Mouse (Mus musculus): ENCODE results near the gene Cmc2. TPM values are rescaled to one million over a fixed set of nuclear protein-coding genes. Genes with fewer than 3 reads are reported as not detected.

Cmc2 gene
- polyA plus RNA-seq, 1 experiment, result 76.1 TPM

GRCm38 (mm10) chr8:116873586-116873985, 47.7 kb downstream of the Cmc2 start:
- TF ChIP-seq GATA1 (IDR thresholded peaks at IDR 0.05; ENCODE audit: low read length), result no peak

GRCm38 (mm10) chr8:116872761-116873342, 48.4 kb downstream of the Cmc2 start:
- no peak for TF ChIP-seq GATA1 (IDR thresholded peaks at IDR 0.05; ENCODE audit: low read length)

GRCm38 (mm10) chr8:116868699-116869098, 52.6 kb downstream of the Cmc2 start:
- TF ChIP-seq GATA1 (IDR thresholded peaks at IDR 0.05; ENCODE audit: low read length), result no peak

GRCm38 (mm10) chr8:116867321-116867720, 53.9 kb downstream of the Cmc2 start:
- no peak for TF ChIP-seq GATA1 (IDR thresholded peaks at IDR 0.05; ENCODE audit: low read length)

GRCm38 (mm10) chr8:116866118-116866903, 54.9 kb downstream of the Cmc2 start:
- TF ChIP-seq GATA1 (IDR thresholded peaks at IDR 0.05; ENCODE audit: low read length), result no peak

- no peak for TF ChIP-seq GATA1 (IDR thresholded peaks at IDR 0.05; ENCODE audit: low read length)
Observed at GRCm38 (mm10) chr8:116864514-116864913, 56.7 kb downstream of the Cmc2 start.

- TF ChIP-seq GATA1 (IDR thresholded peaks at IDR 0.05; ENCODE audit: low read length), result no peak
Observed at GRCm38 (mm10) chr8:116864022-116864387, 57.2 kb downstream of the Cmc2 start.

GRCm38 (mm10) chr8:116863357-116864021, 57.8 kb downstream of the Cmc2 start:
- no peak for TF ChIP-seq GATA1 (IDR thresholded peaks at IDR 0.05; ENCODE audit: low read length)

- TF ChIP-seq GATA1 (IDR thresholded peaks at IDR 0.05; ENCODE audit: low read length), result no peak
Observed at GRCm38 (mm10) chr8:116862191-116862590, 59.1 kb downstream of the Cmc2 start.

GRCm38 (mm10) chr8:116852042-116852441, 69.2 kb downstream of the Cmc2 start:
- TF ChIP-seq GATA1 (IDR thresholded peaks at IDR 0.05; ENCODE audit: low read length), result no peak

- no peak for TF ChIP-seq GATA1 (IDR thresholded peaks at IDR 0.05; ENCODE audit: low read length)
Observed at GRCm38 (mm10) chr8:116848042-116848441, 73.2 kb downstream of the Cmc2 start.

GRCm38 (mm10) chr8:116842678-116843077, 78.6 kb downstream of the Cmc2 start:
- TF ChIP-seq GATA1 (IDR thresholded peaks at IDR 0.05; ENCODE audit: low read length), result no peak

Other genes with a start within 250 kb of the Cmc2 start
- not detected in 2 replicates for gene Cdyl2, start 188.5 kb downstream of the Cmc2 start, polyA plus RNA-seq (2012)
- 5.9 and 18.9 TPM in 2 replicates for gene Cenpn, start 275 bp upstream of the Cmc2 start, polyA plus RNA-seq (2012)
- 8.9 and 10.4 TPM in 2 replicates for gene Atmin, start 21.9 kb upstream of the Cmc2 start, polyA plus RNA-seq (2012)
- gene 1700030J22Rik, start 57.5 kb upstream of the Cmc2 start, polyA plus RNA-seq (2012), result 0.69 and 1.0 TPM in 2 replicates
- gene Gcsh, start 72.1 kb upstream of the Cmc2 start, polyA plus RNA-seq (2012), result 15.9 and 18.7 TPM in 2 replicates
- not detected in 2 replicates for gene Pkd1l2, start 161.0 kb upstream of the Cmc2 start, polyA plus RNA-seq (2012)
- not detected in 2 replicates for gene Bco1, start 174.4 kb upstream of the Cmc2 start, polyA plus RNA-seq (2012)
- gene Gan, start 236.7 kb upstream of the Cmc2 start, polyA plus RNA-seq (2012), result 1.2 and 1.7 TPM in 2 replicates

Data from G1E-ER4 (cell line).